Mouse (Mus musculus) layer of hippocampus, postnatal 25 days (tissue): ENCODE data around the gene Ugt1a8. TPM values are rescaled to one million over a fixed set of nuclear protein-coding genes. Genes with fewer than 3 reads are reported as not detected.
"Not testable (repeated sequence)": the region's sequence is repeated elsewhere in the genome, so short reads cannot be mapped to it uniquely, and the experiment has no call there.

Experiments
- DNase-seq, 2 experiments: peaks; one replicate each; pipeline ENCODE4 v3.0.0; 2022; ENCODE audit warnings: mixed read lengths in 2 of 2, low spot score in 1 of 2; ENCODE audit errors: extremely low spot score in 1 of 2
- total RNA-seq, 2 experiments: library from RNA; stranded (reverse); gene quantifications; 2 replicates each; pipeline ENCODE4 v1.2.3; 2021

Ugt1a8 gene
- total RNA-seq, 2 experiments from 2014 or later = not detected

- DNase-seq = no peak
These were observed 130.4 kb downstream of the Ugt1a8 start for GRCm38 (mm10) chr1:88218051-88218450.

DNA sequence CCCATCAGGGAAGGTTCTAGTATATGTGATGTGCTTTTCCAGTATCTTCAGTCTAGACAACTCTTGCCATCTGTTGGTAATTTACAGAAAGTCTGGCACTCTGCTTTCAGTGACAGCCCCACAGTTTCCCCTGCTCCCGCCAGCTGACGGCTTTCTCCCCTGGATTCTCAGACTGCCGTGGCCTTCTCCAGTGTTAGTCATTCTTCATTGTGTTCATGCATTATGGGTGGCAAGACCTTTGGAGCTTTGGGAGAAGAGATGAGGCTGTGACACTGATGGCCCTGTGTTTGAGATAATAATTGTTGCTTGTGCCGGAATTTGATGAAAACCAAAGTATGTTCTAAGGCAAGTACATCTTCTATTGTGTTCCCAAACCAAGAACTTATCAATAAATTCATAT lies 131.0 kb downstream of the Ugt1a8 start:
- no peak for DNase-seq

DNA sequence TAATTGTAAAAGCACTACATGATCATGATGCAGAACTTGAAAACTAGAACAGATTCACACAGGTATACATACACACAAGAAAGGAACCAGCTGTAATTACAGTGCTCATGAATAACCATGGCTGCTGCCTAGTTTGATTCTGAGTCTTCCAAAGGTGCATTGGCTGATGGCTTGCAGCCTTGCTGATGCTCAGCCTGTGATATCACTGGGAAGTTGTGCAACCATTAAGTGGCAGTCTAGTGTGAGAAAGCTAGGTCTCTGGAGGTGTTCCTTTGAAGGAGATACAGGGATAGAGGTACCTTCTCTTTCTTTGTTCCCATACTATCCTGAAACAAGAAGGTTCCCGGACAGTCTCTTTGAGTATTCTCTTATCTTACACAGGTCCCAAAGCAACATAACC lies 131.4 kb downstream of the Ugt1a8 start:
- DNase-seq = no peak

- no peak for DNase-seq
These were observed 132.7 kb downstream of the Ugt1a8 start for GRCm38 (mm10) chr1:88220336-88220735.

- no peak for DNase-seq
These were observed 134.6 kb downstream of the Ugt1a8 start for GRCm38 (mm10) chr1:88222216-88222615.

DNA sequence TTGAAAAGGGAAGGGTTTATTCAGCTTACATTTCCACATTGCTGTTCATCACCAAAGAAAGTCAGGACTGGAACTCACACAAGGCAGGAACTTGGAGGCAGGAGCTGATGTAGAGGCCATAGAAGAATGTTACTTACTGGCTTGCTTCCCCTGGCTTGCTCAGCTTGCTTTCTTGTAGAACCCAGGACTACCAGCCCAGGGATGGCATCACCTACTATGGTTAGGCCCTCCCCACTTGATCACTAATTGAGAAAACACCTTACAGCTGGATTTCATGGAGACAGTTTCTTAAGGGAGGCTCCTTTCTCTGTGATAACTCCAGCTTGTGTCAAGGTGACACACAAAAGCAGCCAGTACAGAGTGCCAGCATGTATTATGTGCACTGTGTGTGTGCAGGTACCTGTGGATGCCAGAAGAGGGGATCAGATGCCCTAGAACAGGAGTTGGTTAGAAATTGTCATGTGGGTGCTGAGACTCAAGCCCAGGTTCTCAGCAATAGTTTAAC lies 135.4 kb downstream of the Ugt1a8 start:
- DNase-seq = not testable (repeated sequence)

DNA sequence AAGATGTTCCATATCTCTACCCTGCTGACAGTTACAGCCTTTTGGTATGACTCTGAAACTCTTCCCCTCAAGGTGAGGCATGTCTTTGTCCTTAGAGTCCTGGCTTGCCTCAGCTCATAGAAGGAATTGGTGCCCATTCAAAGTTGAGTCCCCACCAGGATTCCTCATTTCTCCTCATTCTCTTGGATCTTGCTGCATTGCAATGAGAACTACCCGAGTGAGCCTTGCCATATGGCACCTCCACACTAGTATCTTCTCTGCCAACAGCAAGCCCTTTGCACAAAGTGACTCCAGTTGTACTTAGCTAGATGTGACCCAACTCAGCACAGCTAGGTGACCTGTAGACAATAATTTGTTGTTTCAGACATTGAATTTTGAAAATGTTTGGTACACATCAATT lies 136.0 kb downstream of the Ugt1a8 start:
- no peak for DNase-seq

DNA sequence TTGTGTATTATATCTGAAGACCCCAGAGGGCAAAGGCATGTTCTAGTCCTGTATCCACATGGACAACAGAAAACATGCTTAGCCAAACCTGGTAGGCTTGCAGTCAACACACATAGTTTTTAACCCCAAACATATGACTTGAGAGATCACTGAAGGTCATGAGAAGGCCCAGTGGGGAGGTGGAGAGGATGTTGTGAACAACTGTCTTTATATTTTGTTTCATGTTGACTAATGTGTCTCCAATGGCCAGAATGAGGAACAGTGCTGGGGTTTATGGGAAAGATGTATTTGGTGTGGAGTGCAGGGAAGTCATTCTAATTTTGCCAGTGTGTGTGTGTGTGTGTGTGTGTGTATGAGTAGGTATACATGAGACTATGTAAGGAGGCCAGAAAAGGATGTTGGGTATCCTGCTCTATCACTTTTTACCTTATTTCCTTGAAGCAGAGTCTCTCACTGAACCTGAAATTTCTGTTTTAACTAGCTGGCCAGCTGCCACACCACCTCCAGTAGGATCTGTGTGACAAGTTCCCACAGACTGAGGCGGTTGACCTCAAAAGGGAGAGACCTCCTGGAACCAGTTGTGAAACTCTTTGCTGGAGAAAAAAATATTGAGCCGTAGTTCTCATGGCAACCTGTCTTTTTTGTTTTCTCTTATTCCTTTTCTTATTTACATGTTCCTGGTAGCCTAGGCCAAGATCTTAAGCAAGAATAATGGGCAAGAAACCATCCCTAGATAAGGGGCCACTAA lies 136.6 kb downstream of the Ugt1a8 start:
- no peak for DNase-seq

DNA sequence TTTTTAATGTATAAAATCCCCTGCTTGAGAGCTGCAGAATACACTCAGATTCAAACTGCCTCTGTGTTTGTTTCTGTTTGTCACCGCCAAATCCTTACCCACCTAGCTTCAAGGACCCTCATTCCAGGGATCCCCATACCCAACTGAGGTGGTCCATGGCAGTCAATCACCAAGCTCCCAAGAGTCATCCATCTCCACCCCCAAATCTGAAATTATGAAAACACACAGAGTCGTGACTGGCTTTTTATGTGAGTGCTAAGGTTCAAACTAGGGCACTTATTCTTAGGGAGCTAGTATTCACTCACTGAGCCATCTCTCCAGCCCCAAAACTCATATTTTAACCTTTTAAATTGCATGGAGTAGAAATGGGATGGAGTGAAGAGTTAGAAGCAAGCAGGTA lies 137.7 kb downstream of the Ugt1a8 start:
- DNase-seq = not testable (repeated sequence)

DNA sequence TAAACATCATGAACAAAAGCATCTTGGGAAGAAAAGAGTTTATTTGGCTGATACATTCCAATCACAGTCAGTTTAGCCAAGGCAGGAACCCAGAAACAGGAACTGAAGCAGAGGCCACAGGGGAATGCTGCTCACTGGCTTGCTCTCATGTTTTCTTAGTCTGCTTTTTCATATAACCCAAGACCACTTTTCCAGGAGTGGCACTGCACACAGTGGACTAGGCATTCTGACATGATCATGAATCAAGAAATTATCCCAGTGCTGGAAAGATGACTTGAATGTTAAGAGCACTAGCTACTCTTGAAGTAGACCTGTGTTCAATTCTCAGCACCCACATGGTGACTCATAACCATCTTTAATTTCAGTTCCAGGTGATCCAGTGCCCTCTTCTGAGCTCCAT lies 138.1 kb downstream of the Ugt1a8 start:
- DNase-seq = no peak

DNA sequence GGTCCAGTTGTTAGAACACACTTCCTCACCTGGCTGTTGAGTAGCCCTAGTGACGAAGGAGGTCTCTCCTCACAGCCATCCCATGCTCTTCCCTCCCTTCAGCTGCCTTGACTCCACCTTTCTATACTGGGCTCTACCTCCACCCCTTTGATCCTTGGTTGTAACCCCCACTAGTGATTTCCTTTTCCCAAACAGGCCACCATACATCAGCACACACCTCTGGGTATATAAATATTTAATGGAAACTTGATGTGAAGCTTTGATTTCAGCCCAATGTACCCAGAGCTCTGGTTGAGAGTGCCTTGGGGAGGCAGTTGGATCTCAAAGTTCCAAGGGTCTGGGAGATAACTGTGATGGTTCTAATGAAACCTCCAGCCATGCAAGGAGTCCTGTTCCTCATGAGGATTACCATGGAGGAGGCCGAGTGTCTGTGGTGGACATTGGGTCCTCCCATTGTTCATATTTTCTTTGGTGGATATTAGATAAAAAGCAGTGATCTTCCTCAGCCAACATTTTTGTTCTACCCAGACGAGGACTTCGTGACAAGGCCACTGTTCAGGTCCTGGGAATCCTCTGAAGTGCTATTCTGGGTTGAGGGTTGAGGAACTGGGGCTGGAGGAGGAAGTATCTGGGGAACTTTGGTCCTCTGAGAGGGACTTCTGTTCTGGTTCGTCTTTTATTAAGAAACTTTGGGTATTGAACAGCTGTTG lies 139.2 kb downstream of the Ugt1a8 start, which contains the start of gene Mroh2a:
TSS of gene Mroh2a (plus strand) at position 317 of the 710 bp plus-strand sequence.
- DNase-seq = no peak

DNA sequence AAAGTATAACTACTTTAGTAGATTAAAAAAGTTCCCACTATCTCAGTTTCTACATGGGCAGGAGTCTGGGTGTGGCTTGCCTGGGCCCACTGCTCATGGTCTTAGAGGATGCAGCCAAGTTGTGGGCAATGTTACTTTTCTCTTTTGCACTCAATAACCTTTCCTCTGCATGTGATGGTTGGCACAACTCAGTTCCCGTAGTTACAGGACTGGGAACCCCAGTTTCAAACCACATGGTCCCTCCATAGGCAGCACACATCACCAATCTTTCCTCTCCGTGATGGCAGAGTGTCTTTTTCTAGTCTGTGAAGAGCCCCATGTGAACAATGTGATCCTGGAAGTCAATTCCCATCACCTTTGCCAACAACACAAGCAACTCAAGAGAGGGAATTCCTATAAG lies 139.9 kb downstream of the Ugt1a8 start:
- no peak for DNase-seq

DNA sequence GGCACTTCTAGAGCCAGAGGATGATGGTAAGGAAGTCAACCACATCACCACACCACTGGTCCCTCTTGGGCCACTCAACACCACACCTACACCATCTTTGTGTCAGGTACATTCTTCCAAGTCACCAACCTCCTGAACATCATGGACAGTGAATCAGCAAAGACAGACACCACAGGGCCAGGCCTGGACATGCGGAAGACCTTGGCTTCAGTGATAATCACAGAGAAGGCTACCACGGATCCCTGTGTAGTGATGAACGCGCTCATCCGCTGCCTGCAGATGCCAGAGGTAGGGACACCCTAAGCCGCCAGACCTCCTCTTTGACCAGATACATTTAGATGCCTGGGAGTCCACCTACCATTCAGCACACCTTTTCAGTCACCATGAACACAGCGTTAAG lies 140.5 kb downstream of the Ugt1a8 start:
- no peak for DNase-seq

GRCm38 (mm10) chr1:88229566-88229965 lies 142.0 kb downstream of the Ugt1a8 start:
- DNase-seq = no peak

DNA sequence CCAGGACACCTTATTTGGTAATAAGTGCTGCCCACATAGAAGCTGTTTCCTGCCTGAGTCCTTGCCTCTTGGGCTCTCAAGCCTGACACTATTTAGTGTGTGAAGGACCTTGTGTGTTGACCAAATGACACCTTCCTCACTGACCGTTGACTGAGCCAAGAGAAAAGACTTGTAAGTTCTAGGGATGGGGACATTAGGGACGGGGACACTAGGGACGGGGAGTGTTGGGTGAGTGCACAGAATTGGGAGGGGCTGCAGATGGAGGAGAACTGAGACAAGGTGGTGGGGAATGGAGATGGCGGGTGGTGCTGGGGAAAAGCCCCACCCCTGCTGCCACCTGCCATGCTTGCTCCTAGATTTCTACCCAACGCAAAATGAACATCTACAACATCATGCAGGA lies 142.4 kb downstream of the Ugt1a8 start:
- DNase-seq = no peak

- no peak for DNase-seq
These were observed 142.8 kb downstream of the Ugt1a8 start for GRCm38 (mm10) chr1:88230421-88230820.

DNA sequence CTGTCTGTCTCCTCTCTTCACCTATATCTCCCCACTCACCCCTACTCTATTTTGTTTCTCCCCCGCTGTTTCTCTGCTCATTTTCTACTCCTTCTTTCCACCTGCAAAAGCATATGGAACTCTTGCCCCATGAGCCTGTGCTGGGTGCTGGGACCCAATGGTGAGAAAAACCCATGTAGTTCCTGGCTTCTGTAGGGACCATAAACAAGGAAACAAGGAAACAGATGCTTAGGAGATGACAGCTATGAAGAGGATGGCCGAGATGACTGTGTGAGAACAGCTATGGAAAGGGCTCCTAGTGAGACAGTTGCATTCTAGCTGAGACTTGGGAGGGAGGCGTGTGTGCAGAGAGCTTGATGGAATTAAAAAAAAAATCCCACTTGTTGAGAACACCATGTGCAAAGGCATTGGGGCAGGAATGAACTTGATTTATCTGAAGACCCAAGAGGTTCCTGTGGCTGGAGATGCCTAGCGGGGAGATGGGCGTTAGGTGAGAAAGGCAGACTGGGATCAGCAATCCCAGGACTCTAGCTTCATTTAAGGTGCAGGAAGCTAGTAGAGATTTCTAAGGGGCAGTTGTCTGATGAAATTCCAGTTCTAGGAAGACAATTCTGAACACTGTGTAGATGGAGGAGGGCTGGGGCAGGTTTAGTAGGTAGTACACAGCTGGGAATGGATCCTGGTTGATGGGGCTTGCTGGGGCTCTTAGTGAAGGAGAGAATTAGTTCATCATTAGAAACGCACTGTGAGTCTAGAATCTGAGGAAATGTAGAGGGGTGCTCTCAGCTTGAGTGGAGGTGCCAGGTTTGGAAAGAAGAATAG lies 143.6 kb downstream of the Ugt1a8 start:
- no peak for DNase-seq

DNA sequence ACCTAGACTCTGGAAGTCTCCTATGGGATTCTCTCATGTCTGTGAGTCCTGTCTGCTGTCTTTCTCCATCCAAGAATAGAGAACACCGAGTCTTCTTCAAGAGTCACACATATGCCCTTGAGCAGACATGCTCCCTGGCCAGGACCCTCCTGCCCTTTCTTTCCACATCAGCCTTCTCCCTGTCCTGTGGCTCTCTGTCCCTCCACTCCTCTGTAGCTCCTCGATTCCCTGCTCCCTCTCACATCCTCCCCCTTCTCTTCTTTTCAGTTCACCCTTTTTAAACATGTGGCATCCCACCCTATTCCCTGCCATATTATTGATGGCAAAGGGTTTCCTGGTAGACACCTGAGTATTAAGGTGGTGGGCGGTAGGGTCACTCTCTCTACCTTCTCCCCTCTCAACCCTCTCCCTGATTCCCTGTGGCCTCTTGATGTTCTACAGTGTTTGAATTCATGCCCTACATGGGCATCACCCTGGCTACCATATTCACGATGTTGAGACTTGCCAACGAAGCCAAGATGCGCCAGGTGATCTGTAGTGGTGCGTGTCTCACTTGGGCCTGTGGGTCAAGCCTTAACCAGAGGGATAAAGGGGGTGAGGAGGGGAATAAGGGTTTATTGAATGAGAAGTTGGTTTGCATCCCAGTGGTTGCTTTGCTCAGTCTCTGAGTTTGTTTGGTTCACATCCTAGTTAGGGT lies 144.3 kb downstream of the Ugt1a8 start:
- DNase-seq = no peak

DNA sequence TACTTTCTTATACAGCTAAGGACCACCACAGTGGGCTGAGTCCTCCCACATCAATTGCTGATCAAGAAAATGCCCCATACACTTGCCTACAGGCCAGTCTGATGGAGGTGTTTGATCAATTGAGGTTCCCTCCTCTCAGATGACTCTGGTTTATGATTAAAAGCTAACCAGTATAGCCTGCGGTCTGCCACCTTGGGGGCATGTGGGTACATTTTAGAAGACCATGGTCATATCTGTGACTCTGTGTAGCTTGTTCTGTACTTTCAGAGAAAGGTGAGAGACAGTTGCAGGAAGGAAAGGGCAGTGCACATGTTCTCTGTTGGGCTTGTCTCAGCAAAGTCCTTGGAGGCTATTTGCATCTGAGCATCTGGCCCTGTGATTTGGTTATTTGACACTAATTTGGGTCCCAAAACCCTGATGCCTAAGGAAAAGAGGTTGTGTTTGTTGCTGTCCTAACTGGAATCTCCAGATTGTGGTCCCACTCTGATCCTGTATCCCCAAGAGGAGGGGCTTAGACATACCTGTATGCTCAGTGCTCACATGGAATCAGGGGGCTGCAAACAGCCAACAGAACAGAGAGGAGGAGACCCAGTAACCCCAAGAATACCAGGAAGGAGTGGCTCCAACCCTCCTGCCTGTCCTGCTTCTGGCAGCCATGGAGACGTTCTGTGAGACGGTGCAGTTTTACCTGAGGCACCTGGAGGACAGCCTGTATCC lies 145.2 kb downstream of the Ugt1a8 start:
- DNase-seq = no peak
